Mouse (Mus musculus) kidney, postnatal 0 days (tissue): ENCODE measurements around the gene Amacr. TPM values are rescaled to one million over a fixed set of nuclear protein-coding genes. Genes with fewer than 3 reads are reported as not detected.
A peak's percentile ranks its signal among the peaks of the same experiment; 100 is the strongest.

Experiments
- ATAC-seq: fragments of 200-750 bp; cut with Nextera tagmentation; replicated peaks from 2 replicates; pipeline ENCODE4 v1.8.0; 2017; ENCODE audit warnings: low read depth, moderate number of reproducible peaks, moderate TSS enrichment, moderate library complexity; ENCODE audit not compliant: low FRiP score
- DNase-seq: peaks from one replicate; pipeline ENCODE4 v3.0.0-alpha.2; 2016; ENCODE audit warnings: low spot score
- H3K27ac ChIP-seq: fragments of 300-500 bp; sonication (generic); 2 replicates; pipeline ENCODE4 v1.5.1; 2014; ENCODE audit warnings: mild to moderate bottlenecking
- H3K27me3 ChIP-seq: fragments of 300-500 bp; sonication (generic); 2 replicates; pipeline ENCODE4 v1.6.1; 2014; ENCODE audit warnings: low read length, mixed read lengths; ENCODE audit not compliant: insufficient read depth
- H3K36me3 ChIP-seq: fragments of 300-500 bp; sonication (generic); 2 replicates; pipeline ENCODE4 v1.6.1; 2014; ENCODE audit warnings: low read length, mixed read lengths; ENCODE audit not compliant: insufficient read depth
- H3K4me1 ChIP-seq: fragments of 300-500 bp; sonication (generic); replicated peaks from 2 replicates; pipeline ENCODE4 v1.6.1; 2014; ENCODE audit warnings: antibody characterized with exemption, low read length, mixed read lengths; ENCODE audit not compliant: insufficient read depth
- H3K4me2 ChIP-seq: fragments of 300-500 bp; sonication (generic); 2 replicates; pipeline ENCODE4 v1.6.1; 2014; ENCODE audit warnings: mild to moderate bottlenecking, low read length, moderate library complexity, mixed read lengths
- H3K4me3 ChIP-seq: fragments of 300-500 bp; sonication (generic); replicated peaks from 2 replicates; pipeline ENCODE4 v1.5.1; 2014; ENCODE audit warnings: low read depth, low read length
- H3K9ac ChIP-seq: fragments of 300-500 bp; sonication (generic); 2 replicates; pipeline ENCODE4 v1.6.1; 2014; ENCODE audit warnings: low read depth, low read length
- H3K9me3 ChIP-seq: fragments of 300-500 bp; sonication (generic); replicated peaks from 2 replicates; pipeline ENCODE4 v1.6.1; 2016; ENCODE audit warnings: low read length, inconsistent platforms, mixed read lengths
- CTCF ChIP-seq: IDR thresholded peaks from 2 replicates; pipeline ENCODE4 v1.5.1; 2016; ENCODE audit warnings: antibody characterized with exemption, low read depth, mild to moderate bottlenecking, moderate library complexity
- WGBS: fragments of 180-500 bp; shearing (Covaris S2); extraction: QIAGEN DNeasy Blood & Tissue Kit; methylation state at CpG from one replicate; pipeline ENCODE4 v1.1.7; 2014; 5-methylcytosine and 5-hydroxymethylcytosine counted together
- polyA plus RNA-seq: library from polyadenylated mRNA; unstranded; fragments of >200 nt; fragmentation: Nextera tagmentation; extraction: Ambion mirVana; gene quantifications from 2 replicates; pipeline ENCODE4 v1.2.1, GENCODE M21; 2015

The Amacr gene
- polyA plus RNA-seq, 1 experiment from 2014 or later = 47.4 TPM

GRCm38 (mm10) chr15:11003791-11004190 is 22.2 kb downstream of the Amacr start:
- Histone ChIP-seq H3K9ac (no peak overlapping the region), H3K36me3 (no peaks in the 10 kb centered on the region), H3K9me3 (no peaks in the 10 kb centered on the region), H3K27ac (no peak overlapping the region), H3K4me2 (no peak overlapping the region), H3K4me1 (no peaks in the 10 kb centered on the region), H3K4me3 (no peak overlapping the region), H3K27me3 (no peaks in the 10 kb centered on the region)
- ATAC-seq = no peak
- no peak for TF ChIP-seq CTCF
- WGBS = 68% methylated on average over 4 of the region's 4 CpGs
- no peak for DNase-seq

- no peak overlapping the region for H3K4me2 ChIP-seq
- WGBS = 75% methylated on average over 6 of the region's 6 CpGs
- H3K9ac ChIP-seq = no peak overlapping the region
- DNase-seq = no peak
- H3K4me1 ChIP-seq = no peaks in the 10 kb centered on the region
- ATAC-seq = no peak
- TF ChIP-seq CTCF = no peak
- H3K27ac ChIP-seq = no peak overlapping the region
- H3K9me3 ChIP-seq = no peaks in the 10 kb centered on the region
- H3K4me3 ChIP-seq = no peak overlapping the region
- H3K36me3 ChIP-seq = no peaks in the 10 kb centered on the region
- H3K27me3 ChIP-seq = no peaks in the 10 kb centered on the region
Measured at GRCm38 (mm10) chr15:11004646-11005045, 23.1 kb downstream of the Amacr start.

- Histone ChIP-seq H3K4me3 (no peak overlapping the region), H3K27me3 (no peaks in the 10 kb centered on the region), H3K4me2 (no peak overlapping the region), H3K4me1 (no peaks in the 10 kb centered on the region), H3K27ac (no peak overlapping the region), H3K36me3 (no peaks in the 10 kb centered on the region), H3K9ac (no peak overlapping the region), H3K9me3 (no peaks in the 10 kb centered on the region)
- ATAC-seq = no peak
- TF ChIP-seq CTCF = peak; percentile 85
- WGBS = 15% methylated on average over 5 of the region's 5 CpGs
- DNase-seq = peak; percentile 65
Measured at GRCm38 (mm10) chr15:11008756-11009155, 27.2 kb downstream of the Amacr start.

- Histone ChIP-seq H3K9ac (no peak overlapping the region), H3K4me2 (no peak overlapping the region), H3K4me3 (no peak overlapping the region), H3K27ac (no peak overlapping the region), H3K9me3 (no peaks in the 10 kb centered on the region), H3K4me1 (no peaks in the 10 kb centered on the region), H3K27me3 (no peaks in the 10 kb centered on the region), H3K36me3 (no peaks in the 10 kb centered on the region)
- TF ChIP-seq CTCF = no peak
- DNase-seq (no peak), ATAC-seq (no peak)
- 91% methylated on average over 11 of the region's 11 CpGs for WGBS
Measured at GRCm38 (mm10) chr15:11010976-11011548, 29.5 kb downstream of the Amacr start.

- no peak overlapping the region for H3K4me3 ChIP-seq
- DNase-seq (peak; percentile 78), ATAC-seq (peak; percentile 57; the same call in 1 of the 2 replicates)
- H3K27ac ChIP-seq = no peak overlapping the region
- no peaks in the 10 kb centered on the region for H3K4me1 ChIP-seq
- no peaks in the 10 kb centered on the region for H3K9me3 ChIP-seq
- no peaks in the 10 kb centered on the region for H3K36me3 ChIP-seq
- no peak overlapping the region for H3K4me2 ChIP-seq
- TF ChIP-seq CTCF = no peak
- WGBS = 30% methylated on average over 2 of the region's 2 CpGs
- H3K27me3 ChIP-seq = no peaks in the 10 kb centered on the region
- no peak overlapping the region for H3K9ac ChIP-seq
Measured at GRCm38 (mm10) chr15:11014931-11015330, 33.4 kb downstream of the Amacr start.

- Histone ChIP-seq H3K4me2 (no peak overlapping the region), H3K9me3 (no peaks in the 10 kb centered on the region), H3K27me3 (no peaks in the 10 kb centered on the region), H3K9ac (no peak overlapping the region), H3K36me3 (no peaks in the 10 kb centered on the region), H3K4me1 (no peaks in the 10 kb centered on the region), H3K4me3 (no peak overlapping the region), H3K27ac (peak overlapping the region; percentile 77)
- peak; percentile 16 for DNase-seq
- peak; percentile 75 for ATAC-seq
- TF ChIP-seq CTCF = no peak
- WGBS = 54% methylated on average over 4 of the region's 4 CpGs
Measured at GRCm38 (mm10) chr15:11026801-11027561, 45.4 kb downstream of the Amacr start.
